Mouse (Mus musculus) urinary bladder, postnatal 10 days (tissue): ENCODE measurements at regions not wholly inside any gene's neighbourhood (a gene's known extent, or its start where the extent isn't known, plus 50 kb on each side); places are given as distances from the start of the nearest gene placed in this dataset.
"Not testable (repeated sequence)": the region's sequence is repeated elsewhere in the genome, so short reads cannot be mapped to it uniquely, and the experiment has no call there.

ENCODE experiments used
- DNase-seq: peaks from one replicate; pipeline ENCODE4 v3.0.0; 2022; ENCODE audit warnings: low spot score

- DNase-seq: no peak
These were observed 174.5 kb downstream of the Dhx15 start for GRCm38 (mm10) chr5:52015786-52016185.

GRCm38 (mm10) chr5:52010426-52010825 is 179.9 kb downstream of the Dhx15 start:
- no peak for DNase-seq

GRCm38 (mm10) chr5:52008942-52009341 is 181.4 kb downstream of the Dhx15 start:
- DNase-seq: no peak

- no peak for DNase-seq
These were observed 183.5 kb downstream of the Dhx15 start for GRCm38 (mm10) chr5:52006843-52007242.

- no peak for DNase-seq
These were observed 199.3 kb downstream of the Dhx15 start for GRCm38 (mm10) chr5:51990847-51991610.

- DNase-seq: no peak
These were observed 200.9 kb downstream of the Dhx15 start for GRCm38 (mm10) chr5:51989396-51989795.

- DNase-seq: no peak
These were observed 201.4 kb downstream of the Dhx15 start for GRCm38 (mm10) chr5:51988913-51989312.

- DNase-seq: no peak
These were observed 205.3 kb downstream of the Dhx15 start for GRCm38 (mm10) chr5:51984966-51985365.

- no peak for DNase-seq
These were observed 207.5 kb downstream of the Dhx15 start for GRCm38 (mm10) chr5:51982780-51983179.

- DNase-seq: no peak
These were observed 209.4 kb downstream of the Dhx15 start for GRCm38 (mm10) chr5:51980901-51981300.

GRCm38 (mm10) chr5:51952499-51952898 is 237.8 kb downstream of the Dhx15 start:
- DNase-seq: no peak

GRCm38 (mm10) chr5:51949996-51950395 is 240.3 kb downstream of the Dhx15 start:
- DNase-seq: no peak

GRCm38 (mm10) chr5:51946062-51946461 is 244.3 kb downstream of the Dhx15 start:
- DNase-seq: no peak

GRCm38 (mm10) chr5:51941925-51942291 is 248.4 kb downstream of the Dhx15 start:
- not testable (repeated sequence) for DNase-seq

GRCm38 (mm10) chr5:51941255-51941924 is 248.9 kb downstream of the Dhx15 start:
- DNase-seq: no peak

GRCm38 (mm10) chr5:51938845-51939244 is 251.5 kb downstream of the Dhx15 start:
- no peak for DNase-seq

GRCm38 (mm10) chr5:51937320-51937719 is 253.0 kb downstream of the Dhx15 start:
- DNase-seq: no peak

GRCm38 (mm10) chr5:51935391-51936354 is 254.6 kb downstream of the Dhx15 start:
- DNase-seq: no peak

GRCm38 (mm10) chr5:51934910-51935309 is 255.4 kb downstream of the Dhx15 start:
- DNase-seq: no peak

- DNase-seq: no peak
These were observed 257.0 kb downstream of the Dhx15 start for GRCm38 (mm10) chr5:51933331-51933730.

- DNase-seq: no peak
These were observed 259.9 kb downstream of the Dhx15 start for GRCm38 (mm10) chr5:51930416-51930815.

GRCm38 (mm10) chr5:51928801-51929200 is 261.5 kb downstream of the Dhx15 start:
- DNase-seq: no peak
